Mouse (Mus musculus) embryonic facial prominence, embryonic 11.5 days (tissue): ENCODE results near the gene Ano5. TPM values are rescaled to one million over a fixed set of nuclear protein-coding genes. Genes with fewer than 3 reads are reported as not detected.

Experiments
- ATAC-seq: fragments of 200-750 bp; cut with Nextera tagmentation; replicated peaks from 2 replicates; pipeline ENCODE4 v1.8.0; 2017; ENCODE audit warnings: low read depth; ENCODE audit not compliant: insufficient number of reproducible peaks, low FRiP score, low TSS enrichment
- DNase-seq: peaks from one replicate; pipeline ENCODE4 v3.0.0-alpha.2; 2015; ENCODE audit warnings: low spot score
- H3K27ac ChIP-seq: fragments of 300-500 bp; sonication (generic); replicated peaks from 2 replicates; pipeline ENCODE4 v1.5.1; 2014; ENCODE audit warnings: mild to moderate bottlenecking, low read depth, low read length, control low read depth
- H3K27me3 ChIP-seq: fragments of 300-500 bp; sonication (generic); 2 replicates; pipeline ENCODE4 v1.6.1; 2014; ENCODE audit warnings: mild to moderate bottlenecking, low read length, moderate library complexity, mixed read lengths; ENCODE audit not compliant: control insufficient read depth, insufficient read depth
- H3K36me3 ChIP-seq: fragments of 300-500 bp; sonication (generic); replicated peaks from 2 replicates; pipeline ENCODE4 v1.6.1; 2014; ENCODE audit warnings: low read depth, mild to moderate bottlenecking, low read length, moderate library complexity, mixed read lengths; ENCODE audit not compliant: control insufficient read depth, insufficient read depth
- H3K4me1 ChIP-seq: fragments of 300-500 bp; sonication (generic); 2 replicates; pipeline ENCODE4 v1.6.1; 2014; ENCODE audit warnings: low read length, mixed read lengths; ENCODE audit not compliant: control insufficient read depth, insufficient read depth
- H3K4me2 ChIP-seq: fragments of 300-500 bp; sonication (generic); 2 replicates; pipeline ENCODE4 v1.6.1; 2014; ENCODE audit warnings: low read depth, mild to moderate bottlenecking, control low read depth, low read length, moderate library complexity
- H3K4me3 ChIP-seq: fragments of 300-500 bp; sonication (generic); 2 replicates; pipeline ENCODE4 v1.5.1; 2014; ENCODE audit warnings: low read depth, low read length, control low read depth
- H3K9ac ChIP-seq: fragments of 300-500 bp; sonication (generic); replicated peaks from 2 replicates; pipeline ENCODE4 v1.6.1; 2014; ENCODE audit warnings: mild to moderate bottlenecking, control low read depth, low read length
- H3K9me3 ChIP-seq: fragments of 300-500 bp; sonication (generic); replicated peaks from 2 replicates; pipeline ENCODE4 v1.6.1; 2016; ENCODE audit warnings: mild to moderate bottlenecking, low read length, inconsistent platforms, mixed read lengths; ENCODE audit not compliant: control insufficient read depth
- WGBS: fragments of 180-500 bp; shearing (Covaris S2); extraction: QIAGEN DNeasy Blood & Tissue Kit; methylation state at CpG from one replicate; pipeline ENCODE4 v1.1.7; 2014; 5-methylcytosine and 5-hydroxymethylcytosine counted together
- polyA plus RNA-seq: library from polyadenylated mRNA; unstranded; fragments of >200 nt; fragmentation: Nextera tagmentation; extraction: Ambion mirVana; gene quantifications from 2 replicates; pipeline ENCODE4 v1.2.1, GENCODE M21; 2014

The Ano5 gene
- 0.24 and 0.29 TPM in 2 replicates for polyA plus RNA-seq

DNA sequence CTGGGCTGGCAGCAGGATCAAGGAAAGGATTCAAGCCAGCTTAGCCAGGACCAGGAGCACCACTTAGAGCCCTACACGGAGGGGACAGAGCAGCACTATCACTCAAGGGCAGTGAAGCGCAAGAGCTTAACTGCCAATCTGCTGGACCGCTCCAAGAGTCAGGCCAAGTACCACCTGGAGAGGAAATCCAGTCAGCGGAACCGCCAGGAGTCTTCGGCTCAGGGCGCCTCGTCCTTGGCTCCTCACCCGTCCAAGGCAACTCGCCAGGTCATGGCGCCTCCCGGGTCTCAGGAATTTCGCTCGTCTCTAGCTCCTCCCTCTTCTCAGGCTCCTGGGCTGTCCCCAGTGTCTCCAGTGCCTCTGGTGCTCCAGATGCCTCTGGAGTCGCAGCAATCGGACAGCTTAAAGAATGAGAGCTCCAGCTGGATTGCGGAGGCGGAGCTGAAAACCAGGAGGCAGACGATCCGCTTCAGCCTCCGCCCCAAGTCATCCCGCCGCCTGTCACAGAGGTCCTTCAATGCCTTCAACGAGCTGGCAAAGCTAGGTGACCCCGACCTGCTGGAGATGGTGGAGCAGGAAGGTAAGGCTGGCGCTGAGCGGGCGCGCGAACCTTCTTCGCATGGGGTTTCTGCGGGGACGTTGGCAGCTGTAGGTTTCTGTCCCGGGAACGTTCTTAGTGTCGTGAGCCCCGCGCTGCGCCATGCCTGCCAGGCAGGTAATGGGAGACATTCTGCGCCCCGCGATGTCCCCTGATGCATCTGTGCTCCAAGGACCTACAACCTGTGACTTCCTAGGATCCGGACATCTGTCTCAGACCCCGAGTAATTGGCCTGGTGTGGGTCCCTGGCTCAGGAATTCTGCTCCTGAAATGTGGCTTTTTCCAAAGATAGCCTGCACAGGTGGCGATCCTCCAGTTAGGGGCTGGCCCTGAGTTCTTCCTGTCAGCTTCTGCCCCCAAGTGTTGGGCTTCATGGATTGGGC lies at the start of gene Ano5:
Gene Ano5, plus strand, starts transcription at position 359 of the 981 bp plus-strand sequence.
- H3K4me2 ChIP-seq, result peak within 1 kb of the TSS; percentile 74
- H3K27me3 ChIP-seq, result peaks cover 2% of the 10 kb centered on the region; the same call in 1 of the 2 replicates
- peak; percentile 51 for DNase-seq
- no peak within 1 kb of the TSS for H3K27ac ChIP-seq
- no peaks in the 10 kb centered on the region for H3K4me1 ChIP-seq
- H3K9ac ChIP-seq, result peak within 1 kb of the TSS; percentile 49
- no peaks in the 10 kb centered on the region for H3K9me3 ChIP-seq
- peak within 1 kb of the TSS; percentile 37 for H3K4me3 ChIP-seq
- ATAC-seq, result peak; percentile 70; the same call in 1 of the 2 replicates
- 1% methylated on average over 45 of the region's 45 CpGs for WGBS
- H3K36me3 ChIP-seq, result no peaks in the 10 kb centered on the region

DNA sequence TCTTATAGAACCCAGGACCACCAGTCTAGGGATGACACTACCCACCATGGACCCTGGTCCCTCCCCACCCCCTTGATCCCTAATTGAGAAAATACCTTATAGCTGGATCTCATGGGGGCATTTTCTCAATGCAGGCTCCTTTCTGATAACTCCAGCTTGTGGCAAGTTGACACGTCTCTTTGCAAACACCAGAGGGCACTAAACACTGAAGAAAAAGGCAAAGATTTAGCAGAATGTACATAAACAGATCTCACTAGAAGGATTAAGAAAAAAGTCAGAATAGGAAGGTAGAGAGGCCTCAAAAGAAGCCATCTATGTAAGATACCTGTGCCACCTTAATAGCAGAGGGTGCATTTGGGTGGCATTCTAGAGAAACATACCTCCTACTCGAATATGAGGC lies 11.4 kb upstream of the Ano5 start:
- 38% methylated on average over 2 of the region's 2 CpGs for WGBS
- Histone ChIP-seq H3K4me2 (no peak overlapping the region), H3K4me1 (no peaks in the 10 kb centered on the region)

DNA sequence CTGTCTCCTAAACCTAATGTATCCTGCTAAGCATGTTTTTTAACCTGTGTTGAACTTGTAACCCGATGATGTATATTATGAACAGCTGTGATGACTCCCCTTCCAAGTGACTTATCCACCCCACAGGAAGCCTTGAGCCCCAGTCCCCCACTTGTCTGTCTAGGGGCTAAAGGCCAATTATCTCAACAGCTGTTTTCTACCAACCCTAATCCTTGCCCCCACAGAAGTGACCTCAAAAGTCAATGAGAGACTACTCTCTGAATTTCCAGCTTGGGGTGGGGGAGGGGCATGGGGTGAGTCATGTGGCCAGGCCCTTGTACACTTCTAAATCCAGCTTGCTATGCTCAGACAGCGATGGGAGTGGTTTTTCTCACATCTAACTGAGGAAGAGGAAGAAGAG lies 6.9 kb upstream of the Ano5 start:
- WGBS, result 30% methylated on average over 2 of the region's 2 CpGs
- Histone ChIP-seq H3K36me3 (no peaks in the 10 kb centered on the region), H3K4me2 (no peak overlapping the region), H3K4me1 (no peaks in the 10 kb centered on the region), H3K9ac (no peak overlapping the region), H3K9me3 (no peaks in the 10 kb centered on the region), H3K27me3 (no peaks in the 10 kb centered on the region), H3K4me3 (no peak overlapping the region), H3K27ac (no peak overlapping the region)
- ATAC-seq (no peak), DNase-seq (peak; percentile 46)

More for the DNA sequence above, 11.4 kb upstream of the Ano5 start:
- Histone ChIP-seq H3K9me3 (no peaks in the 10 kb centered on the region), H3K36me3 (no peaks in the 10 kb centered on the region), H3K27me3 (no peaks in the 10 kb centered on the region; the same call in 1 of the 2 replicates), H3K4me3 (no peak overlapping the region), H3K27ac (no peak overlapping the region), H3K9ac (no peak overlapping the region)
- ATAC-seq (no peak), DNase-seq (peak; percentile 36)

DNA sequence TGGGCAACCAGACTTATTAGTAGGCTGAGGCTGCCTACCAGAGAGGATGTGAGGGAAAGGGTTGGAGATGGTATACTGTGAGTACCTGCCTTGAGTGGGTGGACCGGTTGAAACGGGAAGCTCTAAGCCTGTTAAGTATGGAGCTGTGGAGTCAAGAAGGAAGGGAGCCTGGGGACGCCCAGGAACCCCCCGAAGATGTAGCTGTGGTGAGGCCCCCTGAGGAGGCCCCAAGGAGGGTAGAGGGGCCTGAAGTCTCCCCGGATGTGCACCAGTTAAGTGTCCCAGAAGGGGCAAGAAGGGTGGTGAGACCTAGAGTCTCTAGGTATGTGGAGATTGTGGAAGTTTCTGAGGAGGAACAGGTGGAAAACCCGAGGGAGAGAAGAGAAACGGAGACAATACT lies 682 bp upstream of the Ano5 start:
- H3K9me3 ChIP-seq, result no peaks in the 10 kb centered on the region
- no peak for ATAC-seq

DNA sequence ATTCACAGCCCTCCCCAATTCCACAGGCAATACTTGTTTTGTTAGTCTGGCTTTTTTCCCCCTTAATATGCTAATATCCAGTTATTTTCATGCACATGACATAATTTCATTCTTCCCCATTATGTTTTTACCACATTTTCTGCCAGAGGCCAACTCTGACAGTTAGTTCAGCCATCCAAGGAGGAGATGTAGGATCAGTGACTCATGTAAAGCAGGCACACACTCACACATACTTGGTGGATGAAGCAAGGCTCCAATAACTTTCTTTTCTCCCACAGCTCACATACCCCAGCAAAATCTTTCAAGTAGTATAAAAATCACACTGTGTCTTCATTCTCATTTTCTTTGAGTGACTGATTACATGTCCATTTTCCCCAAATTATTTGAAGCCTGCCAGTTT lies 28.5 kb downstream of the Ano5 start:
- no peaks in the 10 kb centered on the region for H3K4me1 ChIP-seq
- no peaks in the 10 kb centered on the region for H3K36me3 ChIP-seq
- ATAC-seq, result no peak
- no peak for DNase-seq
- H3K4me2 ChIP-seq, result no peak overlapping the region
- no peak overlapping the region for H3K9ac ChIP-seq
- H3K27ac ChIP-seq, result no peak overlapping the region
- no peaks in the 10 kb centered on the region for H3K27me3 ChIP-seq
- no peaks in the 10 kb centered on the region for H3K9me3 ChIP-seq
- H3K4me3 ChIP-seq, result no peak overlapping the region

More for the DNA sequence above, 682 bp upstream of the Ano5 start:
- Histone ChIP-seq H3K27me3 (peaks cover 2% of the 10 kb centered on the region; the same call in 1 of the 2 replicates), H3K4me1 (no peaks in the 10 kb centered on the region), H3K4me3 (no peak overlapping the region), H3K36me3 (no peaks in the 10 kb centered on the region), H3K4me2 (no peak overlapping the region; the same call in 1 of the 2 replicates), H3K9ac (no peak overlapping the region), H3K27ac (no peak overlapping the region)
- DNase-seq, result no peak
- 74% methylated on average over 7 of the region's 7 CpGs for whole genome bisulfite sequencing

DNA sequence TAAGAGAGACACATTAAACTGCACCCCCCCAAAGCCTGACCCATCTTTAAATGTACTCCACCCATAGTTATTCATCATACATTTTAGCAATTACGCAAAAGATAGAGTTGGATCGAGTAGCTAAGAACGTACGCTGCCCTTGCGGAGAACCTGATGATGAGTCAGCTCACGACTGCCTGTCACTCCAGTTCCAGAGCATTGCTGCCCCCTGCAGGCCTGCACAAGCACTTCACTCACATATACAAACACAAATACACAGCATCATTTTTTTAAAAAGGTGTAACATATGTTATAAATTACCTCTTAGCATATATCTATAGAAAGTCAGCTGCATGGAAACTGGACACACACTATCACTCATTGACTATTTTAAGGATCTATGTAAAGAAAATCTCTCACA lies 29.9 kb downstream of the Ano5 start:
- Histone ChIP-seq H3K4me3 (no peak overlapping the region), H3K27me3 (no peaks in the 10 kb centered on the region), H3K4me1 (no peaks in the 10 kb centered on the region), H3K9me3 (no peaks in the 10 kb centered on the region), H3K9ac (no peak overlapping the region), H3K4me2 (no peak overlapping the region), H3K36me3 (no peaks in the 10 kb centered on the region), H3K27ac (no peak overlapping the region)
- DNase-seq (peak; percentile 7), ATAC-seq (no peak)
- WGBS, result 66% methylated on average over 6 of the region's 6 CpGs

DNA sequence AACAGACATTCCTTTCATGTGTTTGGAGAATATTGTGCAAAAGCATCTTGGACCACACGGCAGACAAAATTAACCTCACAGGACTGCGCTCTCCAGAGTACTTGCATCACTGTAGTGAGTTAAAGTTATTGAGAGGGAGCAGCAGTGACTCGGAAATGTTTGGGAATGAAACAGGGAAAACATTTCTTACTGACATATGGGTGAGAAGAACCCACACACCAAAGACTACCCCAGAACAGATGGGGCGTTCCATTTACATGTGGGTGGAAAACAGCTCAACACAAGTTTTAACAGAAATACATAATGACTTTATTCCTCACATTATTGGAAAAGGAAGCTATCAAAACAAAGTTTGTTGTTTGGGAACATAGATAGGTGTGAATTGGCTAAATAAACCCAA lies 89.2 kb downstream of the Ano5 start:
- no peak overlapping the region for H3K27ac ChIP-seq
- no peaks in the 10 kb centered on the region for H3K27me3 ChIP-seq
- no peak overlapping the region for H3K4me2 ChIP-seq
- no peaks in the 10 kb centered on the region for H3K9me3 ChIP-seq
- H3K4me3 ChIP-seq, result no peak overlapping the region
- no peak for DNase-seq
- WGBS, result 80% methylated on average over 4 of the region's 4 CpGs
- no peaks in the 10 kb centered on the region for H3K4me1 ChIP-seq
- H3K36me3 ChIP-seq, result no peaks in the 10 kb centered on the region
- no peak for ATAC-seq
- H3K9ac ChIP-seq, result no peak overlapping the region

DNA sequence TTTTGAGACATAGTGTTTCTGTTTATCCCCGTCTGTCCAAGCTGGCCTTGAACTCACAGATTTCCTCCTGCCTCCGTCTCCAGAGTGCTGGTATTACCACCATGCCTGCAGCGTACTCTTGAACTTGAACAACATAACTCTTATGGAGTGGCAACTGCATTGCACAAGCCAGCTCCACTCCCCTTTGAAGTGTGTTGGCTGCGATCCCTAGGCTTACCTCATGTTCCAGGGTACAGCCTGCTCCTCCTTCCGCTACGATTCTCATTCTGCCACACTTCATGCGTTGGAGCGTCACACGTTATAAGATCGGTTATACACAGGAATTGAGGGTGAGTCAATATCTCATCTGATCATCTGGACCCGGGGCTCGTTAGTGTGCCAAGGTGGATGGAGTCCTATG lies 92.9 kb downstream of the Ano5 start:
- Histone ChIP-seq H3K27me3 (no peaks in the 10 kb centered on the region), H3K9me3 (no peaks in the 10 kb centered on the region), H3K4me1 (no peaks in the 10 kb centered on the region), H3K9ac (no peak overlapping the region), H3K36me3 (no peaks in the 10 kb centered on the region), H3K4me2 (no peak overlapping the region), H3K4me3 (no peak overlapping the region), H3K27ac (no peak overlapping the region)
- 92% methylated on average over 12 of the region's 12 CpGs for WGBS
- no peak for ATAC-seq
- DNase-seq, result no peak
